Mouse (Mus musculus) leukemia stem cell, adult 10-12 weeks (primary cell): ENCODE measurements around the gene Dph3. TPM values are rescaled to one million over a fixed set of nuclear protein-coding genes. Genes with fewer than 3 reads are reported as not detected.

ENCODE experiments used
- polyA plus RNA-seq: library from polyadenylated mRNA; stranded (reverse); fragments of >175 nt; gene quantifications from 2 replicates; pipeline ENCODE4 v1.2.3, GENCODE M21; 2012; ENCODE audit warnings: low replicate concordance

The Dph3 gene
- 7.0 and 35.1 TPM in 2 replicates for polyA plus RNA-seq

GRCm38 (mm10) chr14:32085486-32086201 lies at the start of gene Dph3:
TSS of gene Dph3 (minus strand) at chr14:32085729.

GRCm38 (mm10) chr14:32084761-32085485 lies 606 bp downstream of the Dph3 start, which contains the start of gene Oxnad1:
TSS of gene Oxnad1 (plus strand) at chr14:32085374.

Other genes with a start within 250 kb of the Dph3 start
- 0.19 TPM in 1 of 2 replicates, not detected in the other for gene Galnt15, start 56.7 kb downstream of the Dph3 start, polyA plus RNA-seq
- 5.0 and 6.0 TPM in 2 replicates for gene Oxnad1, start 355 bp downstream of the Dph3 start, polyA plus RNA-seq
- gene Msmb, start 56.3 kb upstream of the Dph3 start, polyA plus RNA-seq, result not detected in 2 replicates
- gene Ncoa4, start 74.1 kb upstream of the Dph3 start, polyA plus RNA-seq, result 1.7 and 8.7 TPM in 2 replicates
- gene Timm23, start 116.2 kb upstream of the Dph3 start, polyA plus RNA-seq, result 85.3 and 292 TPM in 2 replicates
- gene Parg, start 116.2 kb upstream of the Dph3 start, polyA plus RNA-seq, result 13.2 and 18.1 TPM in 2 replicates
- gene Ogdhl, start 236.3 kb upstream of the Dph3 start, polyA plus RNA-seq, result 0.08 and 0.35 TPM in 2 replicates